Mouse (Mus musculus) lung, adult 2 months (tissue): Measurements from ENCODE around the gene Tor3a.

ENCODE experiments used
- CTCF ChIP-seq: fragments of 200-500 bp; IDR thresholded peaks from 2 replicates; pipeline ENCODE4 v1.5.1; 2011; ENCODE audit warnings: mild to moderate bottlenecking, low read length, control low read depth; ENCODE audit not compliant: insufficient read depth
- POLR2A ChIP-seq: fragments of 200-500 bp; IDR thresholded peaks from 2 replicates; pipeline ENCODE4 v1.6.1; 2011; ENCODE audit warnings: low read depth, mild to moderate bottlenecking, control low read depth, low read length, borderline replicate concordance; ENCODE audit errors: extremely low read depth

DNA sequence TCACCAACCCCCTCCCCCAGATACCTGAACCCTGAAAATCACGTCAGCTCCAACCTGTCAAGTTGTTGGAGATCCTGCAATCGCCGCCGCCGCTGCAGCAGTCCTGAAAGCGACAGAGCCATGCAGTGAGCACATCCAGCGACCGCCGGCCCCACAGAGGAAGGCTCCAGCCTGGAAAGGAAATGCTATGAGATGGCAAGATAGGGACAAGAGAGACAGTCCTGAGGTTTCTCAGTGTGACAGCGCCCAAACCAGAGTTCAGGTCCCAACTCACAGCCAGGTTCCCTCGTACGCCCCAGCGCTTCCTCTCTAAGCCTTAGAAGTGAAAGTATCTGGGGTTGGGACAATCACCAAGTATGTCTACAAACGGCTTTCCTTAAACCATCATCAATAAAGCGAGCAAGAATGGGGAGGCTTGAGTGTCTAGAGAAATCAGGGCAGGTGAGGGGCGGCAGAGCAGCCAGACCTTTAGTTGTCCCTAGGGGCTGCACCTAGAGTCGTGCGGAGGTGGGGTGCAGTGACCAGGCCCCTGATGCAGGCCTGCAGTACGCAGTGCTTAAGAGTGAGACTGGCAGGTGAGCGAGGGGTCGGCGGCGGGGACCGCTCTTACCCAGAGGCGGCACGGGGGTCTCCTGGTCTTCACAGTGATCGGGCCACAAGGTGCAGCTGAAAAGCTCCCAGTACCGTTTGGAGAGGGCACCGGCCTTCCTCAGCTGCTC lies 521 bp downstream of the Tor3a start:
- TF ChIP-seq POLR2A (no peak; the same call in 1 of the 2 replicates), CTCF (no peak)
